Mouse (Mus musculus) E14TG2a.4 (cell line): Measurements from ENCODE around the gene Pgghg.
"Not testable (repeated sequence)": the region's sequence is repeated elsewhere in the genome, so short reads cannot be mapped to it uniquely, and the experiment has no call there.

Experiments used
- H3K27me3 ChIP-seq: 2 replicates; pipeline ENCODE4 v1.6.1; 2014; ENCODE audit warnings: low read length, control low read depth; ENCODE audit not compliant: insufficient read depth
- H3K36me3 ChIP-seq: 2 replicates; pipeline ENCODE4 v1.6.1; 2014; ENCODE audit warnings: low read length, control low read depth; ENCODE audit not compliant: insufficient read depth
- H3K4me1 ChIP-seq: replicated peaks from 2 replicates; pipeline ENCODE4 v1.6.1; 2014; ENCODE audit warnings: low read depth, low read length, control low read depth
- H3K4me3 ChIP-seq: replicated peaks from 2 replicates; pipeline ENCODE4 v1.5.1; 2014; ENCODE audit warnings: mild to moderate bottlenecking, low read length
- H3K9me3 ChIP-seq: 2 replicates; pipeline ENCODE4 v1.6.1; 2014; ENCODE audit warnings: low read length, control low read depth
- CTCF ChIP-seq: conservative IDR thresholded peaks from 2 replicates; pipeline ENCODE4 v1.5.1; 2014; ENCODE audit warnings: low read length
- NANOG ChIP-seq: IDR thresholded peaks from 2 replicates; pipeline ENCODE4 v1.6.1; 2014; ENCODE audit warnings: borderline replicate concordance, low read length, mixed read lengths
- POU5F1 ChIP-seq: IDR thresholded peaks from 2 replicates; pipeline ENCODE4 v1.6.1; 2014; ENCODE audit warnings: low read length, borderline replicate concordance

Pgghg gene

GRCm38 (mm10) chr7:140970931-140971330, 29.7 kb downstream of the Pgghg start:
- TF ChIP-seq CTCF (no peak), NANOG (no peak), POU5F1 (no peak)
- H3K4me3 ChIP-seq = peak overlapping the region; percentile 79
- no peaks in the 10 kb centered on the region for H3K9me3 ChIP-seq
- no peaks in the 10 kb centered on the region for H3K27me3 ChIP-seq
- H3K4me1 ChIP-seq = peaks cover 88% of the 10 kb centered on the region
- peaks cover 32% of the 10 kb centered on the region for H3K36me3 ChIP-seq

- TF ChIP-seq POU5F1 = no peak
- TF ChIP-seq NANOG = no peak
- Histone ChIP-seq H3K4me1 (peaks cover 88% of the 10 kb centered on the region), H3K9me3 (no peaks in the 10 kb centered on the region), H3K36me3 (peaks cover 32% of the 10 kb centered on the region), H3K4me3 (peak overlapping the region; percentile 79), H3K27me3 (no peaks in the 10 kb centered on the region)
These were observed 30.4 kb downstream of the Pgghg start for GRCm38 (mm10) chr7:140971479-140972171.

GRCm38 (mm10) chr7:140973396-140974165, 32.4 kb downstream of the Pgghg start:
- no peaks in the 10 kb centered on the region for H3K27me3 ChIP-seq
- H3K9me3 ChIP-seq = no peaks in the 10 kb centered on the region
- peaks cover 32% of the 10 kb centered on the region for H3K36me3 ChIP-seq
- 0 out of 2 replicates have a peak overlapping the region, but pooled peaks have one; percentile 39 for H3K4me3 ChIP-seq
- peaks cover 94% of the 10 kb centered on the region for H3K4me1 ChIP-seq
- TF ChIP-seq NANOG (no peak), CTCF (no peak), POU5F1 (no peak)

GRCm38 (mm10) chr7:140974940-140975339, 33.7 kb downstream of the Pgghg start:
- Histone ChIP-seq H3K4me3 (peak overlapping the region; percentile 8), H3K9me3 (no peaks in the 10 kb centered on the region), H3K27me3 (no peaks in the 10 kb centered on the region), H3K4me1 (peaks cover 83% of the 10 kb centered on the region), H3K36me3 (peaks cover 24% of the 10 kb centered on the region)
- TF ChIP-seq POU5F1 (no peak), NANOG (no peak), CTCF (no peak)

GRCm38 (mm10) chr7:140975465-140975864, 34.3 kb downstream of the Pgghg start:
- Histone ChIP-seq H3K4me1 (peaks cover 81% of the 10 kb centered on the region), H3K36me3 (peaks cover 21% of the 10 kb centered on the region), H3K27me3 (no peaks in the 10 kb centered on the region), H3K9me3 (no peaks in the 10 kb centered on the region), H3K4me3 (peak overlapping the region; percentile 8; the same call in 1 of the 2 replicates)
- TF ChIP-seq NANOG = no peak
- no peak for TF ChIP-seq CTCF
- TF ChIP-seq POU5F1 = no peak

GRCm38 (mm10) chr7:140976720-140977119, 35.5 kb downstream of the Pgghg start:
- Histone ChIP-seq H3K4me1 (peaks cover 76% of the 10 kb centered on the region), H3K4me3 (peak overlapping the region; percentile 37)
- not testable (repeated sequence) for H3K36me3 ChIP-seq, H3K9me3 ChIP-seq, H3K27me3 ChIP-seq

GRCm38 (mm10) chr7:140981704-140982103, 40.5 kb downstream of the Pgghg start:
- H3K4me3 ChIP-seq = no peak overlapping the region
- no peak for TF ChIP-seq NANOG
- TF ChIP-seq CTCF = no peak
- no peak for TF ChIP-seq POU5F1
- no peaks in the 10 kb centered on the region for H3K9me3 ChIP-seq
- peaks cover 5% of the 10 kb centered on the region; the same call in 1 of the 2 replicates for H3K36me3 ChIP-seq
- no peaks in the 10 kb centered on the region for H3K27me3 ChIP-seq
- H3K4me1 ChIP-seq = peaks cover 62% of the 10 kb centered on the region

- TF ChIP-seq NANOG = no peak
- TF ChIP-seq POU5F1 = no peak
- TF ChIP-seq CTCF = no peak
- H3K27me3 ChIP-seq = no peaks in the 10 kb centered on the region
- peaks cover 62% of the 10 kb centered on the region for H3K4me1 ChIP-seq
- H3K4me3 ChIP-seq = no peak overlapping the region
- H3K36me3 ChIP-seq = peaks cover 5% of the 10 kb centered on the region; the same call in 1 of the 2 replicates
- H3K9me3 ChIP-seq = no peaks in the 10 kb centered on the region
These were observed 41.8 kb downstream of the Pgghg start for GRCm38 (mm10) chr7:140982971-140983370.
